Mouse (Mus musculus): ENCODE data around the gene Fbxl18.

DNA sequence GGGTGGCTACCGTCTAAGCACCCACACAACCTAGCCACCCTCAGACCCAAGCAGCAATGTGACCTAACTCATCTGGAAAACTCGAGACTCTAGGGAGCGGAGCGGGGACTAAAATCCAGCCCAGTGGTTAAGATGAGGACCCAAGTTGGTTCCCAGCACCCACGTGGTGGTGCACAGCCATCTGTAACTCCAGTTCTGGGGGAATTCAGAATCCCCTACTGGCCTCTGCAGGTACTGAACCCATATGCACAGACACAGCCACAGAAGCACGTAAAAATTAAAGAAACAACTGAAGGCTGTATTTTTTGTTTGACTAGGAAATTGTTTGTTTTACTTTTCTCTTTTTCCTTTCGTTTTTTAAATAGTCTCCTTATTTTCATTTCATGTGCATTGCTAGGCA, 21.5 kb downstream of the Fbxl18 start:
- TF ChIP-seq POLR2A (IDR thresholded peaks at IDR 0.05; ENCODE audit: borderline replicate concordance, control insufficient read depth, low read depth, low read length): no peak
- TF ChIP-seq CTCF (IDR thresholded peaks at IDR 0.05; ENCODE audit: control insufficient read depth, insufficient read depth, low read length): no peak
